Mouse (Mus musculus): ENCODE data around the gene Thsd4. TPM values are rescaled to one million over a fixed set of nuclear protein-coding genes. Genes with fewer than 3 reads are reported as not detected.
A peak's percentile ranks its signal among the peaks of the same experiment; 100 is the strongest.

The Thsd4 gene
- polyA plus RNA-seq, 1 experiment from 2014 or later: 9.3 TPM

DNA sequence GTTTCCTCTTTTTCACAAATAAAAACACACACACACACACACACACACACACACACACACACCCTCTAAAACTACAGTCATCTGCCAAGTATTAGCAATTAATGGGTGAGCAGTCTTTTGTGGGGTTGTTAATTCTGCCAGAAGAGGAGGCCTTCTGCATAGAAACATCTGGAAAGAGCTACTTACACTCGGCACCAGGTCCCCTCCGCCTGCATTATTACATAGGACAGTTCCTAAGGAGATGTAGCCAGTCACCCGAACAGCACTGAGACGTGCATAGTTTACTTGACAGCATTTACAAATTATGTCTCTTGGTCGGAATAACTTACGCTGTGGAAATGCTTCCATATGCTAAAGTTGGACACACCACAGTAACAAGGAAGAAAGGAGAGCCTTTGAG lies 43.0 kb downstream of the Thsd4 start:
- no peaks in the 10 kb centered on the region for H3K9me3 ChIP-seq (replicated peaks)
- H3K36me3 ChIP-seq: no peaks in the 10 kb centered on the region
- no peak overlapping the region for H3K4me3 ChIP-seq
- 62% methylated on average over 6 of the region's 6 CpGs for WGBS
- ATAC-seq (ENCODE audit: low FRiP score): no peak
- H3K9ac ChIP-seq: no peak overlapping the region
- no peak overlapping the region for H3K27ac ChIP-seq
- no peaks in the 10 kb centered on the region for H3K4me1 ChIP-seq
- no peaks in the 10 kb centered on the region for H3K27me3 ChIP-seq
- H3K4me2 ChIP-seq (replicated peaks): no peak overlapping the region

DNA sequence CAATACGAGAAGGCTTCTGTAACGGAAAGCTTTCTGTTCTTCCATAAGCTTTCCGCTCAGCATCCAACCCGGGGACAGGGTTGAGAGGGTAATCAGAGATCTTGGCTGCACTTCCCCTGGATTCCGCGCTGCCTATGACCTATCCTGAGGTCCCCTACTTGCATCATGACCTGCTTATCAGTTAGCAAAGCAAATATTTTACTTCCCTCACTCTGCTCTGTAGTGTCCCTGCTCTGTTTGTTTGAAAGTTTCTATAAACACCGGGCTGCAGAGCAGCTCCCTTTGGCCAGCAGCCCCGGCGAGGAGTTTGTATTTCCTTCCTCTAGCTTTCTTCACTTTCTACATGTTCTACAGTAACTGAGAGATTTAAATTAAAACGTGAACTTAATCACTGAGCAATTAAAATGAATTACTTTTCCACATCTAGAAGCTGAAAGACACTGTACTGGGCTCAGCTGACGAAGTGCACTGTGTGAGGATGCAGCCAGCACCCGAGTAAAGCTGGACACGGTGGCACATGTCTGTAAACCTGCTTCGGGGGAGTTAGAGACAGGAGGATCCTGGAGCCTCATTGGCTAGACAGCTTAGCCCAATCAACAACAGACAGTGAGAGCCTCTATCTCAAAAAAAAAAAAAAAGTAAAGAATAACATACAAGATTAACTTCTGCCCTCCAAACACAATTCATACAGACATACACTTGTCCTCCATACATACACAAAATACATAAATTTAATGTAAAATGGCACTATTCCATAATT lies 43.7 kb downstream of the Thsd4 start:
- WGBS: 72% methylated on average over 14 of the region's 14 CpGs
- H3K9ac ChIP-seq: no peak overlapping the region
- H3K4me1 ChIP-seq: no peaks in the 10 kb centered on the region
- H3K36me3 ChIP-seq: no peaks in the 10 kb centered on the region
- no peak overlapping the region for H3K4me3 ChIP-seq
- H3K4me2 ChIP-seq (replicated peaks): no peak overlapping the region
- H3K27me3 ChIP-seq: no peaks in the 10 kb centered on the region
- H3K27ac ChIP-seq: no peak overlapping the region
- H3K9me3 ChIP-seq (replicated peaks): no peaks in the 10 kb centered on the region
- no peak for ATAC-seq (ENCODE audit: low FRiP score)

DNA sequence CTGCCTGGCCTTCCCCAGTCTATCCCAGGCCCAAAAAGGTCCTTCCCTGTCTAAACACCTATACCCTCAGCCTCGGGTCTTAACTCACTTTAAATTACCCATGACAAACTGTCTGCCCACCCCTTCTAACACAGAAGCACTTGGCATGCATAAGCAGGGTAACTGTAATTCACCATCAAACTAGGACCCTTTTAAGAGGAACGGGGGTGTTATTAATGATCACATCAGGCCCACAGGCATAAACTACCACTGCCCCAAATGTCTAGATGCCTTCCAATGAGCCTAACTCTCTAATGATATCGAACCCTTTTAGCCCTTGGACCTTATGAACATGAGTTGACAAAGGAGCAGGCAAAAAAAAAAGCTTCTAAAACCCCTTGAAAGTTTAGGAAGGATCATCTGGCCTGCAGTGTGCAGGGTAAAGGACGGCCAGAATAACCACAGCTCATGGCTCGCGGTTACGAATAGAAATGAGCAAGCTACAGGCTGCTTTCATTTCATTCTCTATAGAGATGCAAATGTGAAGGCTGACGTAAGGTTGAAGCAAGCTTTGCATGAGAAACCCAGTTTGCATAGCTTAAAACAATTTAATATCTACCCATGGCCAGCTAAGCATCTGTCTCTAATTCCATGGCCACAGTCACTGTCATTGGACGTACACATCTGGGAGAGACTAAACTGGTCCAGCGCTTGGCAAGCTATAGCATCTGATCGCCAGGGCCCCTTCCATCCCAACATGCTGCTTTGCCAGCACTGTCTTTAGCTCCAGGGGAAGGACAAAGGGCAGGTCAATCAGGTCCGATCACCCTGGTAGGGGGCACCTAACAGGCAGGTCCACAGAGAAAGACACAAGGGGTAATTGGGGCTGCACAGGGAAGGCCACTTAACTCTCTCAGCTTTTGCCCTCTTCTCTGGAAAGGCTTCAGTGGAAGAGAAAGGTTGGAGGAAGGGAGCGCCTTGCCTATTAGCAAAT lies 61.5 kb downstream of the Thsd4 start:
- Histone ChIP-seq H3K9ac (no peak overlapping the region), H3K27me3 (no peaks in the 10 kb centered on the region; the same call in 1 of the 2 replicates), H3K27ac (0 out of 2 replicates have a peak overlapping the region, but pooled peaks have one; percentile 35), H3K4me1 (peaks cover 40% of the 10 kb centered on the region), H3K4me2 (replicated peaks) (no peak overlapping the region), H3K9me3 (replicated peaks) (no peaks in the 10 kb centered on the region), H3K4me3 (no peak overlapping the region), H3K36me3 (no peaks in the 10 kb centered on the region)
- WGBS: 39% methylated on average over 13 of the region's 13 CpGs
- ATAC-seq (ENCODE audit: low FRiP score): peak; percentile 55

DNA sequence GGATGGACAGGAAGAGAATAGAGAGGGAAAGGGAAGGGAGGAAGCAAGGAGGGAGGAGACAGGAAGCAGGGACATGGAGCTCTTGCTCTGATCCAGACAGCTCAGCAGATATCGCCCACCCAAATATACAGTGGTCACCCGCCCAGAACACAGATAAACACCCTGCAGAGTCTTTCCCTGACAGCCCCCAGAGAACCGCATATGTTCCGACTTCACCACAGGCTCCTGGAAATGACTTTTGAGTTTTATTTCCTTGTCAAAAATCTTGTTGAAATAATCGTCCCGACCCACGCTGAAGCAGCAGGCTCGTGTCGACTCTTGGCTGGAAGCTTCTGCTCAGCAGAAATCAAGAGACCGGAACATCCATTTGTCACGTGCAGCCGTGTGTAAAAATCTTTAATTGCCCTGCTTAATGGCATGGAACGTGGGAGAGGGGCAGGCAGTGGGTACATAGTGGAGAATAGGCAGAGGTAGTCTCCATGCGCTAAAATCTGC lies 63.3 kb downstream of the Thsd4 start:
- 0 out of 2 replicates have a peak, but pooled peaks have one; percentile 41 for ATAC-seq (ENCODE audit: low FRiP score)
- WGBS: 43% methylated on average over 14 of the region's 14 CpGs
- Histone ChIP-seq H3K4me1 (peaks cover 40% of the 10 kb centered on the region), H3K4me2 (replicated peaks) (peak overlapping the region; percentile 21), H3K27ac (peak overlapping the region; percentile 35; the same call in 1 of the 2 replicates), H3K36me3 (no peaks in the 10 kb centered on the region), H3K9me3 (replicated peaks) (no peaks in the 10 kb centered on the region), H3K4me3 (no peak overlapping the region), H3K27me3 (no peaks in the 10 kb centered on the region; the same call in 1 of the 2 replicates), H3K9ac (no peak overlapping the region)

DNA sequence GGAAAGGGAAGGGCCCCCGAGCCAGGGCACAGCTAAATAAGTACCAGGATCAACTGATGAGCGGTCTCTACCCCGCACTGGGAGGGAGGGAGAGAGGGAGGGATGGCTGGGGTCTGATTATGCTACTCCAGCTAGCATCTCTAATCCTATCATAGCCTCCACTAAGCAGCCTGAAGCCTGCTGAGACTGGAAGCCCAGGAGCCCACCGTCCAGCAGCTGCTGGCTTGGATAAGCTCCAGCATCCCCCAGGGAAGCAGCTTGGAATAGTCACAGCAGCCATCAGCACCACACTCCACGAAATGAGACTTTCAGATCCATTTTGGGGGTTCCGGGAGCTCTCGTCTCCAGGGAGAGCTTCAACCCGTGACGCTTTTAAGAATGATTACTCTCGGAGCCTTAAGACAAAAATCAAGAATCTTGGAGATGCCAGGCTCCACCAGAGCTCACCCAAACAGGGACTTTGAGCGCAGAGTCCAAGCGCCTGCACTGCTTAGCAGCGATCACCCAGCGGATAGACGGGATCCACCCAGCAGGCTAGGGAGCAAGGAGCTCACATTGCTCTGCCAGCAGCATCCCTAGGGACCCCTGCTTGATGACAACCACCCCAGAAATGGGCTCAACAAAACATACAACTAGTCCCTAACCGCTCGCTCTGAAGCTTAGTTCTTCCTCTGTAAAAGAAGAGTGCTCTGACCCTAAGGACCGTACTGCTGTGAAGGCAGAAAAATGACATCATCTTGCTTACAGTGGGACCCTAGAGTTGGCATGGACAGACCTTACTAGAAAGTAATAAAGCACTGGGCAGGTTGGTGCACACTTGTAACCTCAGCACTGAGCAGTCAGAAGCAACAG lies 64.3 kb downstream of the Thsd4 start:
- Histone ChIP-seq H3K9me3 (replicated peaks) (no peaks in the 10 kb centered on the region), H3K9ac (no peak overlapping the region; the same call in 1 of the 2 replicates), H3K4me3 (no peak overlapping the region), H3K4me1 (peaks cover 40% of the 10 kb centered on the region), H3K27me3 (no peaks in the 10 kb centered on the region; the same call in 1 of the 2 replicates), H3K27ac (peak overlapping the region; percentile 35; the same call in 1 of the 2 replicates), H3K4me2 (replicated peaks) (0 out of 2 replicates have a peak overlapping the region, but pooled peaks have one; percentile 17), H3K36me3 (no peaks in the 10 kb centered on the region)
- ATAC-seq (ENCODE audit: low FRiP score): peak; percentile 52; the same call in 1 of the 2 replicates
- WGBS: 49% methylated on average over 18 of the region's 18 CpGs

DNA sequence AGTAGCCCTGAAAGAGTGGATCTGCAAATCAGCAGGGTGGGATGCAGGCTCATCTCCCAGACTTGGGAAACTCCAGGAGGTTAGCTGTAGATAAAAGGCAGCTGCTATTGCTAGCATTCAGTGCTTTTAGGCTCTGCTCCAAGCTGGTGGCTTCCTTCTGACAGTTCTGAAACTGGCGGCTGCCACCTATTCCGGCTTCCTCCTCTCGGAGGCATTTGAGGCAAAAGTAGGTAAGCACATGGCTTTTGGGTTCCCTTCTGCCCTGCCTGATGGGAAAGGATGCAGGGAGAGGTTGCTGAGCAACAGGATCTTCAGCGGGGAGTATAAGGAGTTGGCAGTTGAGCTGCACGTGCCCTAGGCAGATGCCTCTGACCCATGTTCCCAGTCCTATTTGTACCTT lies 65.2 kb downstream of the Thsd4 start:
- Histone ChIP-seq H3K36me3 (no peaks in the 10 kb centered on the region), H3K4me3 (no peak overlapping the region), H3K9me3 (replicated peaks) (no peaks in the 10 kb centered on the region), H3K27me3 (no peaks in the 10 kb centered on the region; the same call in 1 of the 2 replicates), H3K27ac (no peak overlapping the region), H3K4me1 (peaks cover 40% of the 10 kb centered on the region), H3K9ac (no peak overlapping the region), H3K4me2 (replicated peaks) (no peak overlapping the region)
- no peak for ATAC-seq (ENCODE audit: low FRiP score)
- 63% methylated on average over 5 of the region's 5 CpGs for WGBS

DNA sequence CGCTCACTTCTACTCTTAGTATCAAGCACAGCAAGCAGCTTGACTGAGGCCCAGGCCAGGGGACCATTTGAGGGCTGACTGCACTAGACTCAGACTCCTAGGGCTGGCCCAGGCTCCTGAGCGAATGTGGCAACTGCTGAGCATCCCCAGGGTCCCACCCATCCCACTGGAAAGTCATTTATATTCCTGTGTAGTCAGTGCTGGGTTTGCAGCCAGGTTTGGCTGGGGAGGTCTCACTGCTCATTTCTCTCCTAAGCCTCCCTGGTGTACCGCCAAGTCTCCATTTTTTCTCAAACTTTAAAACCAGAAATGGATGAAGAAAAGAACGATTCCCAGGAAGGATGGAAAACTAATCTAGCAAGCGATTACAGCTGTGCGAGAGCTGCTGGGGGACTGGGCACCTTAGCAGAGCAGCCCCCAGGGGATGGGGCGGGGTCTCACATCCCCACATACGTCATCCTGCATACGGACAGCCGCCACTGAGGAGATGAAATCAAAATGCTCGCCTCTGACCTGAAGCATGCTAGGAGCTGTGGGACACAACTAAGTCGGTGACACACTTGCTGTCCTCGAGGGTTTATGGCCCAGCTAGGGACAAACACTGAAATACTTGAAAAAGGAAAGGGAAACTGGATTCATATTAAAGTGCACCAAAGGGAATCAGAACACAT lies 67.3 kb downstream of the Thsd4 start:
- Histone ChIP-seq H3K36me3 (no peaks in the 10 kb centered on the region), H3K27me3 (no peaks in the 10 kb centered on the region; the same call in 1 of the 2 replicates), H3K4me3 (no peak overlapping the region), H3K4me1 (peaks cover 25% of the 10 kb centered on the region), H3K9ac (no peak overlapping the region), H3K9me3 (replicated peaks) (no peaks in the 10 kb centered on the region), H3K4me2 (replicated peaks) (no peak overlapping the region), H3K27ac (no peak overlapping the region)
- no peak for ATAC-seq (ENCODE audit: low FRiP score)
- 72% methylated on average over 13 of the region's 13 CpGs for WGBS

DNA sequence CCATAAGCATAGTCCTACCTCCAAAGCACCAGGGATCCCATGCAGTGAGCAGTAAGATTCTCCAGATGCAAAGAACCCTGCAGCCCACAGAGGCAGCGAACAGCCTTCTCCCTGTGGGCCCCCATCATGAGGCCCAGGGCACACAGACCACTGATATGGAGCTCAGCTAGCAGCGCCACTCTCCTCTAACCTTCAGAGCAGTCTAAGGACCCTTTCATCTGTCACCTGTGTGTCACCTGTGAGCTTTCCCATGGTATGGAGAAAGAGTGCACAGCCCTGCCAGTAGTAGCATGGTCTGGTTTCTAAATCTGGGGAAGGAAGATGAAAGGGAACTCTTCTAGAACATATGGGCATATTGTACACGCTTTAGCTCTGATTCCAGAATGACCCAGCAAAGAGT lies 72.3 kb downstream of the Thsd4 start:
- 89% methylated on average over 3 of the region's 3 CpGs for WGBS
- ATAC-seq (ENCODE audit: low FRiP score): no peak
- Histone ChIP-seq H3K36me3 (no peaks in the 10 kb centered on the region), H3K9ac (no peak overlapping the region), H3K27me3 (no peaks in the 10 kb centered on the region), H3K4me1 (no peaks in the 10 kb centered on the region), H3K9me3 (replicated peaks) (no peaks in the 10 kb centered on the region), H3K4me2 (replicated peaks) (no peak overlapping the region), H3K27ac (no peak overlapping the region), H3K4me3 (no peak overlapping the region)

DNA sequence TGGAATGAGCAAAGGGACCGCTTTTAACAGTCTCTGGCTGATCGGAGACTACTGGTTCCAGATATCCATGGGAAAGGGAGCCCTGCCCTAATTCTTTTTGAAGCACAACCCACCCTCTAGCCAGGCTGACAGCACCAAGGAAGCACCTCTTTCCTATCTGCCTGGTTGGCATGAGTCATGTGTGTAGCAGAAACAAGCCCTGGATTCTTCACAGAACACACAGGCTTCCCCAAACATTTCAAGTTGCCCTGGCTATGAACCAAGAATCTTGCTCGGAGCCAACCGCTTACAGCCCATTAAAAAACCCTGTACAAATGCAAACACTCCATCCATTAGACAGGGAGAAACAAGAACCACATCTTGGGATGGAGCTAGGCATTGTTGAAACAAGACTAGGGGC lies 76.0 kb downstream of the Thsd4 start:
- no peaks in the 10 kb centered on the region for H3K36me3 ChIP-seq
- no peak overlapping the region for H3K4me3 ChIP-seq
- ATAC-seq (ENCODE audit: low FRiP score): no peak
- H3K4me2 ChIP-seq (replicated peaks): no peak overlapping the region
- no peak overlapping the region for H3K27ac ChIP-seq
- 93% methylated on average over 4 of the region's 4 CpGs for WGBS
- H3K4me1 ChIP-seq: no peaks in the 10 kb centered on the region; the same call in 1 of the 2 replicates
- H3K27me3 ChIP-seq: no peaks in the 10 kb centered on the region
- H3K9me3 ChIP-seq (replicated peaks): no peaks in the 10 kb centered on the region
- no peak overlapping the region for H3K9ac ChIP-seq

DNA sequence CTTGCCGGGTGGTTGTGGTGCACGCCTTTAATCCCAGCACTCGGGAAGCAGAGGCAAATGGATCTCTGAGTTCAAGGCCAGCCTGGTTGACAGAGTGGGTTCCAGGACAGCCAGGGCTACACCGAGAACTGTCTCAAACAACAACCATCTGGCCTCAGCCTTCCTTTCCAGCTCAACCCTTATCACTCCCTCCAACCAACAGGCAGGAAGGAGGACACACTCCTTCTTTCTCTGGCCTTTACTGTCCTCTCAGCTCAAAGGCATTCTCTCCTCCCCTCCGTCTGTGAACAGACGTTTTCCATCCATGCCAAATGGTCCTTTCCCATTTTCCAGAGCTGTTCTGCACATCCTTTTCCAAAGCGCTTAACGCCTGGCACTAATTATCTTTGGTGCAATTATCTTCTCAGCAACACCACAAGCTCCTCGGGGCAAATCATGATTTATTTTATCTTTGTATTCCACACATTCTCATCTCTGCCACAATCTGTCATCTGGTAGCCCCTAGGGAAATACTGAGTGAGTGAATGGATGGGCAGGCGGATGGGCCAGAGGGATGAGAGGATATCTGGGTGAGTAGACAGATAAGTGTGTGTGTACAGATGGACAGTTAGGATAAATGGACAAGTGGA lies 80.5 kb downstream of the Thsd4 start:
- H3K36me3 ChIP-seq: no peaks in the 10 kb centered on the region
- peak; percentile 43; the same call in 1 of the 2 replicates for ATAC-seq (ENCODE audit: low FRiP score)
- WGBS: 71% methylated on average over 10 of the region's 10 CpGs
- no peak overlapping the region for H3K4me2 ChIP-seq (replicated peaks)
- no peak overlapping the region for H3K9ac ChIP-seq
- H3K27me3 ChIP-seq: no peaks in the 10 kb centered on the region
- no peaks in the 10 kb centered on the region for H3K9me3 ChIP-seq (replicated peaks)
- 0 out of 2 replicates have a peak overlapping the region, but pooled peaks have one; percentile 30 for H3K27ac ChIP-seq
- no peak overlapping the region for H3K4me3 ChIP-seq
- no peaks in the 10 kb centered on the region; the same call in 1 of the 2 replicates for H3K4me1 ChIP-seq

DNA sequence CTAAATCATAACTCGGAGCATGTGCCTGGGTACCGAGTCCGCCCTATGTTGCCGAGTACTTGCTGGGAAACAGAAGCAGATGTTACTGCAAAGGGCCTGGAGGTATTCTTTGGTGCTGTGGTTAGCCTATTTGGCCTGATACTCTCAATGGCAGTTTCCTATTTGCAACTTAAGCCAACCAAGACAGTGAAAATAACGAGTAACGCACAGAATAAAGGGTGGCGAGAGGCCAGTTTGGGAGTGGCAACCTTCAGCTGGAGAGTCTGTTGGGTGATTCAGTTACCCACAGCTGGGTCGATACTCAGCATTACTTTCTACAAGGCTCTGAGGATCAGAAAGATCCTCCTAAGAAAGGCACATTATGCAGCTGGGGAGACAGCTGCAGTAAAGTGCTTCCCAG lies 81.3 kb downstream of the Thsd4 start:
- no peaks in the 10 kb centered on the region for H3K27me3 ChIP-seq
- H3K27ac ChIP-seq: no peak overlapping the region
- WGBS: 90% methylated on average over 8 of the region's 8 CpGs
- no peaks in the 10 kb centered on the region for H3K36me3 ChIP-seq
- H3K9ac ChIP-seq: no peak overlapping the region
- no peak for ATAC-seq (ENCODE audit: low FRiP score)
- no peaks in the 10 kb centered on the region; the same call in 1 of the 2 replicates for H3K4me1 ChIP-seq
- H3K4me2 ChIP-seq (replicated peaks): no peak overlapping the region
- H3K9me3 ChIP-seq (replicated peaks): no peaks in the 10 kb centered on the region
- no peak overlapping the region for H3K4me3 ChIP-seq
